Mouse (Mus musculus) ES-Bruce4 (cell line): ENCODE results near the gene Eif4ebp2. TPM values are rescaled to one million over a fixed set of nuclear protein-coding genes. Genes with fewer than 3 reads are reported as not detected.

ENCODE experiments used
- H3K27ac ChIP-seq: 2 replicates; pipeline ENCODE4 v1.5.1; 2012; ENCODE audit warnings: low read length, inconsistent platforms; ENCODE audit not compliant: insufficient read depth
- H3K27me3 ChIP-seq: 2 replicates; pipeline ENCODE4 v1.6.1; 2012; ENCODE audit warnings: mild to moderate bottlenecking, low read length, inconsistent platforms; ENCODE audit not compliant: control insufficient read depth, poor library complexity, insufficient read depth, severe bottlenecking
- H3K36me3 ChIP-seq: 2 replicates; pipeline ENCODE4 v1.6.1; 2012; ENCODE audit warnings: inconsistent platforms, mild to moderate bottlenecking, low read length, moderate library complexity; ENCODE audit not compliant: control insufficient read depth, poor library complexity, insufficient read depth, severe bottlenecking
- H3K4me1 ChIP-seq: one replicate; pipeline ENCODE4 v1.8.1; 2011; ENCODE audit warnings: low read length; ENCODE audit not compliant: control insufficient read depth, insufficient read depth
- H3K4me3 ChIP-seq: 2 replicates; pipeline ENCODE4 v1.5.1; 2011; ENCODE audit warnings: low read depth, mild to moderate bottlenecking, low read length
- H3K9ac ChIP-seq: 2 replicates; pipeline ENCODE4 v1.6.1; 2012; ENCODE audit warnings: low read depth, mild to moderate bottlenecking, inconsistent platforms; ENCODE audit not compliant: poor library complexity, severe bottlenecking
- H3K9me3 ChIP-seq: replicated peaks from 2 replicates; pipeline ENCODE4 v1.6.1; 2012; ENCODE audit warnings: mild to moderate bottlenecking, low read length, inconsistent platforms; ENCODE audit not compliant: control insufficient read depth, poor library complexity, insufficient read depth, severe bottlenecking
- CTCF ChIP-seq: IDR thresholded peaks from one replicate; pipeline ENCODE4 v1.8.1; 2011; ENCODE audit warnings: low read depth, low read length
- EP300 ChIP-seq: IDR thresholded peaks from 2 replicates; pipeline ENCODE4 v1.6.1; 2011; ENCODE audit warnings: low read depth, low read length; ENCODE audit not compliant: insufficient read depth
- POLR2A ChIP-seq: IDR thresholded peaks from one replicate; pipeline ENCODE4 v1.8.1; 2011; ENCODE audit warnings: low read length; ENCODE audit not compliant: insufficient read depth
- polyA plus RNA-seq: library from polyadenylated mRNA; stranded (reverse); fragments of >200 nt; gene quantifications from 2 replicates; pipeline ENCODE4 v1.2.4, GENCODE M21; 2011; ENCODE audit warnings: low read depth; ENCODE audit not compliant: missing spikeins, insufficient read depth, insufficient read length

Eif4ebp2 gene
- polyA plus RNA-seq: 207 and 210 TPM in 2 replicates

DNA sequence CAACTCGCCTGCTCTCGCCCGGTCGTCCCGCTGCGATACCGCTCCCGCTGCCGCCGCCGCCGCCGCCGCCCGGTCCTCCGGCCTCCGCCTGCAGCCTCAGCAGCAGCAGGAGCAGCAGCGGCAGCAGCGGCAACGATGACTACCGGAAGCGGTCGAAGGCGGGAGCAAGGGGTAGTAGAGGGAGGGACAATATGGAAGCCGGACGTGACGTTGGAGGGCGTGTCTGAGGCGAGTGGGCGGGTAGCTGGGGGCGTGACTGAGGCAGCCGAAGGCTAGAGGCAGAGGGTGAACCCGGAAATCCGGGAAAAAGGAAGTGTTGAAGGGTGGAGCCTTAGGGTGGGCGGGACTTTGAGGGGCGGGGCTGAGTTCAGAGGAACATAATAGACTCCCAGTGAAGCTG lies at the start of gene Eif4ebp2:
TSS of gene Eif4ebp2 (minus strand) at position 17 of the 400 bp plus-strand sequence.
- Histone ChIP-seq H3K27me3 (no peaks in the 10 kb centered on the region), H3K27ac (0 out of 2 replicates have a peak within 1 kb of the TSS, but pooled peaks have one; percentile 14), H3K4me1 (peaks cover 10% of the 10 kb centered on the region), H3K9me3 (no peaks in the 10 kb centered on the region), H3K4me3 (peak within 1 kb of the TSS; percentile 93), H3K36me3 (peaks cover 20% of the 10 kb centered on the region), H3K9ac (peak within 1 kb of the TSS; percentile 79)
- no peak for TF ChIP-seq EP300
- peak; percentile 77 for TF ChIP-seq POLR2A

DNA sequence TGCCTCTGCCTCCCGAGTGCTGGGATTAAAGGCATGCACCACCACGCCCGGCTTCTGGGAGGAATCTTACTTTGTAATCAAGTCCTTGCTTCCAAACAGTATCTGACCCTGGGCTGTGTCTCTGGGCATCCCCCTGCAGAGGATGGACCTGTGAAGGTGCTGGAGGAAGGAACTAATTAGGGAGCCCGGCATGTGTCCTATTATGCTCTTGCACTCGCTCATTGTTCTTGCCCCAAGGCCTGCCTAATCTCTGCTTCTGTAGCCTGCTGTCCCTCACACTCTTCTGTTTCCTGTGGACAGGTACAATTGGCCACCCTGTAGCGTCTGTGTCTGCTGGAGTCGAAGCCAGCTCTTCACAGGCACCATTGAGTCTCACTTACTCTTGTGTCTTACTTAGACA lies 48.3 kb upstream of the Eif4ebp2 start:
- Histone ChIP-seq H3K27ac (no peak overlapping the region), H3K4me1 (peaks cover 1% of the 10 kb centered on the region), H3K9me3 (no peaks in the 10 kb centered on the region), H3K4me3 (no peak overlapping the region), H3K27me3 (no peaks in the 10 kb centered on the region), H3K9ac (no peak overlapping the region), H3K36me3 (no peaks in the 10 kb centered on the region)
- TF ChIP-seq EP300: no peak
- TF ChIP-seq CTCF: no peak
- TF ChIP-seq POLR2A: no peak

DNA sequence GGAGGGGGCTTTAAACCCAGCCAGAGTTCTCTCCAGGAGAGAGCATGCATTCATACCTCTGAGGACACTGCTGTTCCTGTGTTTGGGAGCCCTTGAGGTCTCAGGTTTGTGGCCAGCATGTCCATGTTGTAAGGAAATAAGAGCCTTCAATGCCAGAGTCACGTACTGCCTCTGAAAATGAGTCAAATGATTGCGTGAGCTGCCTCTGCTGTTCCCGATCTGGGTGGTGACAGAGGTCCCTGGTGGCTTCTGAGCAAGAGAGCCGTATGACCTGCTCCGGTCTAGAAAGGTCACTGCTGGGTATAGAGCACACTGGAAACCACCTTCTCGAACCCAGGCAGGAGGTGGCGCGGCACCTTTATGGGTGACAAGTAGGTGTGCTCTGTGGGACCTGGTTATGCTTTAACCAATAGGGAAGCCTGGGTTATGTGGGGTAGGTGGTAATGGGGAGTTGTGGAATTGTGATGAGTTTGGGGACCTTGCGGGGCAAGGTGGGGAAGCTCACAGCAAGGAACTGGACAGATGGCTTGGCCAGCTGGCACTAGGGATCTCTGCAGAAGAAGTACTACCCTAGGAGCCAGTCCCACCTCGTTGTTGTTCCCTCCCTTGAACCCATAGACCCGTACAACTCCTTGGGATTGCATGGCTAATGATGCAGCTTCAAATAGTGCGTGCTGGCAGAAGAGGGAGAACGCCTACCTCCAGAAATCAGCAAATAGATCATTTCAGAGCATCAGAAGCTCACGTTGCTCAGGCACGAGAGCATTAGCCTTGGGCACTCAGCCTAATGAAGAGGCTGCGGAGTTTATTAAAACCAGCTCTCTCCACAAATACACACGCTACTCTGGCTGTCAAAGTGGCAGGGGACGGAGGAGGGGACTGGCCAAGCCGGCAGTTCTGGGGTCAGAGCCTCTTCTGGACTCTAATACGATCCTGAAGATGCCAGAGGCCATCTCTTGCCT lies 47.3 kb upstream of the Eif4ebp2 start:
- Histone ChIP-seq H3K27ac (no peak overlapping the region), H3K4me3 (no peak overlapping the region), H3K9ac (no peak overlapping the region), H3K4me1 (peaks cover 1% of the 10 kb centered on the region), H3K9me3 (no peaks in the 10 kb centered on the region), H3K36me3 (no peaks in the 10 kb centered on the region), H3K27me3 (no peaks in the 10 kb centered on the region)
- TF ChIP-seq POLR2A (no peak), CTCF (no peak), EP300 (no peak)

DNA sequence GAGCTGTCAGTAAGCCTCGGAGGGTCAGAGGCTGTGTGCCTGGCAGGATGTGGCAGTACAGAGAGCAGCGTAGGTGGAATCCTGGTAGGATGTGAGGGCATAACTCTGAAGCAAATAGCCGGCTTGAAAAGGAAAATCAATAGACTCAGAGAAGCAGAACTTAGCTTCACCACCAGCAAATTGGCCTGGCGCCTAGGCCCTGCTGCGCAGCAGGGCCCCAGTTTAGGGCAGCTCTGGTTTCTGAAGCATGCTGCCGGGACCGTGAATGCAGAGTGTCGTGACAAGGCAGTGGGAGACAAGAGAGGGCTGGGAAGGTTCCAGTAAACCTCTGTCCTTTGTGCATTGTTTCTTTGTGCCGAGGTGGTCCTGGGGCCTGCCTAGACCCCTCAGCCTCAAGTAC lies 43.8 kb upstream of the Eif4ebp2 start:
- TF ChIP-seq POLR2A (no peak), EP300 (no peak), CTCF (no peak)
- H3K36me3 ChIP-seq: no peaks in the 10 kb centered on the region
- H3K4me1 ChIP-seq: peaks cover 1% of the 10 kb centered on the region
- no peak overlapping the region for H3K9ac ChIP-seq
- H3K9me3 ChIP-seq: no peaks in the 10 kb centered on the region
- H3K27me3 ChIP-seq: no peaks in the 10 kb centered on the region
- H3K4me3 ChIP-seq: no peak overlapping the region
- no peak overlapping the region for H3K27ac ChIP-seq

DNA sequence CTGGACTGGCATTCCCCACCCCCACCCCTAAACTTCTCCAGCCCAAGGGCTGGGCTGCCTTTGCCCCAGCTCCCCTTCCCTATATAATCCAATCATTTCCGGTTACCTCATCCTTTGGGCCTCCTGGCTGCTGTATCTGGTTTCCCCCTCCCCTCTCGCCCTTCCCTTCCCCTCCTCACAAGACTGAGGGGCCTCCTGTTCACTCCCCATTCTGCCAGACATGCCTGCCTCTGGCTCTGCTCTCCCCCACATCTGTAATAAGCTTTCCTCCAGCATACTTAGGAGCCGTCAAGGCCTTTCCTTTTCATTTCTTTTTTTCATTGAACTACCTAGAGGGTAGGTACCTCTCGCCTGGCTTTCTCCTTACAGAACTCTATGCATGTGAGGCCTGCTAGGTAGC lies 43.0 kb upstream of the Eif4ebp2 start:
- H3K4me1 ChIP-seq: no peaks in the 10 kb centered on the region
- H3K27ac ChIP-seq: no peak overlapping the region
- H3K4me3 ChIP-seq: no peak overlapping the region
- H3K27me3 ChIP-seq: no peaks in the 10 kb centered on the region
- no peak for TF ChIP-seq CTCF
- no peak for TF ChIP-seq POLR2A
- no peak for TF ChIP-seq EP300
- H3K9ac ChIP-seq: no peak overlapping the region
- no peaks in the 10 kb centered on the region for H3K36me3 ChIP-seq
- no peaks in the 10 kb centered on the region for H3K9me3 ChIP-seq

DNA sequence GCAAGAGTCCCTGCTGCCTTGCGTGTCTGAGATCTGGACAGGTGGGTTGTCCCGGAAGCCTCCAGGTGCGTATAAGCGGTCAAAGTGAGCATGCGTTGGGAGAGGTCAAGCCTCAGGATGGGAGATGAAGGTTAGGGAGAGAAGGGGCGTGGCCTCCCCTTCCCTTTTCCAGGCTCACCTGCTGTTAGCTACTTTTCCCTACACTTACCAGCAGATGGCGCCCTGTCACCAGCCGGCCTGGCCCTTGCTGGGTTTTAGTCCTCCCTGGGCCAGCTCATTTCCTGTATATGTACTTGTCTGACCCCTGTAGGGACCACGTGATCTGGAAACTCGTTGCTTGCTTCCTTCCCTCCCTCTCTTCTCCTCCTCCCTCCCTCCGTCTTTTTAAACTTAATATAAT lies 39.6 kb upstream of the Eif4ebp2 start:
- Histone ChIP-seq H3K27ac (no peak overlapping the region), H3K9me3 (no peaks in the 10 kb centered on the region), H3K36me3 (no peaks in the 10 kb centered on the region), H3K4me1 (no peaks in the 10 kb centered on the region), H3K27me3 (no peaks in the 10 kb centered on the region), H3K4me3 (no peak overlapping the region), H3K9ac (no peak overlapping the region)
- TF ChIP-seq EP300 (peak; percentile 74; the same call in 1 of the 2 replicates), POLR2A (no peak), CTCF (peak; percentile 98)
